Mouse (Mus musculus): ENCODE data around the gene Mmp15. TPM values are rescaled to one million over a fixed set of nuclear protein-coding genes. Genes with fewer than 3 reads are reported as not detected.

Mmp15 gene
- total RNA-seq, 2 experiments from 2014 or later: 41.2 to 42.5 TPM

- no peak for DNase-seq (ENCODE audit: low spot score in 2 of 2)
Observed at GRCm38 (mm10) chr8:95336363-95336762, 15.7 kb upstream of the Mmp15 start.

- DNase-seq (ENCODE audit: low spot score in 2 of 2): no peak
Observed at GRCm38 (mm10) chr8:95341721-95342120, 10.3 kb upstream of the Mmp15 start.

GRCm38 (mm10) chr8:95344668-95345067 lies 7.4 kb upstream of the Mmp15 start:
- no peak for DNase-seq (ENCODE audit: low spot score in 2 of 2)

DNA sequence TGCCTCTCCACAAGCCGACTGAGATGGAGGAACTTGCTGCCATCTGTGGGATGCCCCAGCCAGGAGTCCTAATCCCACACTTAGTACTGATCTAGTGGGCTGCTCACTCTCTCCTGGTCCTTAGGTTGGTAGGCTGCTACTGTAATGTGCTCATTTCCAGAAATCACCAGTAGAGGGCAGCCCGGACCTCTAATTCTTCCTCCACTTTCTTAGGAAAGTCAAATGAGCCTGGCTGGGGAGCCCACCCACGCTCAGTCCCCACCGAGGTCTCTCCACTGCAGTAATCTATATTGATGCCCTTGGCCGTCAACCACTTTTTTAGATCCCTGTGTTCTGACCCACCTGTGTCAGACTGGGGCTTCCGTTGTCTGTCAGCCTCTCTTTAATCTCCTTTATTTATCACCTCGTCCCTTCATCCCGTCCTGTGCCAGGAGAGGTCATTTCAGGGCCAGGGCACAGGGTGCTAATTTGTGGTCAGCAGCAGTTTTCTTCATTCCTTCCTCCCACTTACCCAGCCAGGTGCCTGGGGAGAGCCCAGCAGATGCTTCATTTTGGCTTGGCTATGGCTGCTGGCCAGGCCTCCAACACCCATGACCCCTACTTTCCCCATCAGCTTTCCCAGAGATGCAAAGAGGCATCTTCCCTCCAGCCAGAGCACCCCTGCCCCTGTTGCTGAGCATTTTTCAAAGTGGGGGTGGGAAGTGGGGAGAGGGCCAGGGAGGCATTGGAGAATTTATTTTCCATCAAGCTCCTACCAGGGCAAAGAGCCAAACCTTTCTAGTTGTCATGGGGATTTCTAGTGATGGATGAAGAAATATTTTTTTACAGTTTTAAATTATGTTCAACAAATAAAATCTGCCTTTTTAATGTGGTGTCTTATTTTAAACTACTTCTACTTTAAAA lies 5.2 kb upstream of the Mmp15 start:
- peak; percentile 90 to 92 for DNase-seq (ENCODE audit: low spot score in 2 of 2)

DNA sequence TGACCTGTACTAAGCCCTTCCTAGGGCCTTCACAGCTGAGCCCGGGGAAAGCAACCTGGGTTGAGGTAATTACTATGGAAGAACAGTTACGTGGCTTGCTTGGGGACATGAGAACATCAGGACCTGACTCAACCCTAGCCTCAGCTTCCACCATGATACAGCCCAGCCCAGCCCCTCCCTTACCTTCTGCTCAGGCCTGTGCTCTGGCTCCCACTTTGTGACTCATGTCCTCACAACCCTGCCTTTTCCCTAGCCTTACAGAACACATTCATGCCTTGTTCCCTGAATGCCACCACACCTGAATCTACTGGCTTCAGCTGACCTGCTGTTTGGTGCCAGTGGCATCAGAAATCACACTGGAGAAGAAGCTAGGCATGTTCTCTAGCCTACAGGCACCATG lies 3.7 kb upstream of the Mmp15 start:
- no peak for DNase-seq (ENCODE audit: low spot score in 2 of 2)

- DNase-seq (ENCODE audit: low spot score in 2 of 2): peak; percentile 73 to 79
Observed at GRCm38 (mm10) chr8:95348811-95349630, 3.0 kb upstream of the Mmp15 start.

DNA sequence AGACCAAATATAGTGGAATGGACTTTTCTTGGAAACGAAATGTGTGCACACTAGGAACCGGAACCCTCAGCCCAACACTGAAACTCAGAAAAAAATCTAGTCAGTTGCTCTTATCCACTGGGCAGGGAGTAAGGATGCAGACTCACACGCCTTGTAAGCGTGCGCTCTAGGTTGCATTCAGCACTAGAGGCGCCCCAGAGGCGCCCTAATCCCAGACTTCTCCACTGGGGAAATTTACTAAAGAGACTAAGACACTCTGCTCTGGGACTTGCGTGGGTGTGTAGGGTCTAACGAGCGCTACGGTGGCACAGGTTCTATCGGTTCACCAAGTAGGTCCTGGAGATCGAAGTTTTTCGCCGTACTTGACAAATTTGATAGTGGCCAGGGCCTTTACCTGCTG lies 607 bp upstream of the Mmp15 start:
- DNase-seq (ENCODE audit: low spot score in 2 of 2): no peak

- DNase-seq (ENCODE audit: low spot score in 2 of 2): peak; percentile 49 to 63
Observed at GRCm38 (mm10) chr8:95352871-95353866, 1.1 kb downstream of the Mmp15 start.

- DNase-seq (ENCODE audit: low spot score in 2 of 2): no peak
Observed at GRCm38 (mm10) chr8:95354606-95355005, 2.5 kb downstream of the Mmp15 start.

- no peak for DNase-seq (ENCODE audit: low spot score in 2 of 2)
Observed at GRCm38 (mm10) chr8:95358550-95359411, 6.7 kb downstream of the Mmp15 start.

DNA sequence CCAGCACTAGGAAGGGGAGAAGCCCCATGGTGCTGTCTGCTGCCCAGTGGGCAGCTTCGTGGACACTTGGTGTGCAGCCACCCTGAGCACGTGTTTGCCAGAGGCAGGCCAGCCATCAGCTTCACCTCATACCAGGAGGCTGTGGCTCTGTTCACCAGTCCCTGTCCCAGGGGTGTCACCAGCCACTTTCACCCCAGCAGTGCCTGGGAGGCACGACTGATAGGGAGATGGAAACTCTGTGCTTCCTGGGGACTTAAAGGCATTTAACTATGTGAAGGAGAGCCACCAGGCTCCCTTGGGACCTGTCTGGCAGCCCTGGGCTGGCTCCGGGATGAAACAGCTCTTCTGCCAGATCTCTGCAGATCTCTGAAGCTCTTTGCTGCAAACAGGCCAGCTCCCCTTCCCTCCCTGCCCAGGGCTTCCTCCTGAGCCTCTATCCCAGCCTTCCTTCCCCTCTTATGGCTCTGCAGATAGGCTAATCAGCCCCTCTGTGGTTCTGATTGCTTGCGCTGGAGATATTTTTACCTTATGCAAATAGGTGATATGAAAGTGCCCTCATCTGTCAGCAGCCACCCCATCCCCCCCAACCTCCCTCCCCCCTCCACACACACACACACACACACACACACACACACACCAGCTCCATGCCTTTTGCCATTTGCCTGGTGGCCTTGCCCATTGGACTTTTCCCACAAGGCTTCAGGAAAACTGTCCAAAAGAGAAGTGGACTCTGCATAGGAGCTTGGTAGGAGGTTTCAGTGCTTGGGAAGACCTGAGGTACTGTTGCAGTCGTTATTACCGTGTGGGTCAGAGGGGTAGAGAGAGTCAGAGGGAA lies 8.3 kb downstream of the Mmp15 start:
- DNase-seq (ENCODE audit: low spot score in 2 of 2): no peak

GRCm38 (mm10) chr8:95361016-95361341 lies 8.9 kb downstream of the Mmp15 start:
- no peak for DNase-seq (ENCODE audit: low spot score in 2 of 2)

GRCm38 (mm10) chr8:95362272-95362671 lies 10.2 kb downstream of the Mmp15 start:
- DNase-seq (ENCODE audit: low spot score in 2 of 2): no peak

DNA sequence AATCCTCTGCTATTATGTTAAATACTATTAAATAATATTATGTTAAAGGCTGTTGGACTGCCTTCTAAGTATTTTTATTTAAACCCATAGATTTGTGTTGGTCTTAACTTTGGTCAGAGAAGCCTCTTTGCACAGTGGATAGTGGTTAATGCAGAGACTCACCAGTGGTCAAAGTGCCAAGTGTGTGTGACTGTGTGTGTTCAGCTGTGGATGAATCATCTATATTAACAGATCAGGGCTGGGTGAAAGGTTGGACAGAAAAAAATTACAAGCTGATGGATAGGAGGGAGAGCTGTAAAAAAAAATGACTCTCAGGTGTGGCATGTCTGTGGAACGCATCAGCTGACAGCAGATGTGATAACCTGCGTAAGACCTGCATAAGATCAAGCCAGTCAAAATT lies 11.8 kb downstream of the Mmp15 start:
- no peak for DNase-seq (ENCODE audit: low spot score in 2 of 2)

DNA sequence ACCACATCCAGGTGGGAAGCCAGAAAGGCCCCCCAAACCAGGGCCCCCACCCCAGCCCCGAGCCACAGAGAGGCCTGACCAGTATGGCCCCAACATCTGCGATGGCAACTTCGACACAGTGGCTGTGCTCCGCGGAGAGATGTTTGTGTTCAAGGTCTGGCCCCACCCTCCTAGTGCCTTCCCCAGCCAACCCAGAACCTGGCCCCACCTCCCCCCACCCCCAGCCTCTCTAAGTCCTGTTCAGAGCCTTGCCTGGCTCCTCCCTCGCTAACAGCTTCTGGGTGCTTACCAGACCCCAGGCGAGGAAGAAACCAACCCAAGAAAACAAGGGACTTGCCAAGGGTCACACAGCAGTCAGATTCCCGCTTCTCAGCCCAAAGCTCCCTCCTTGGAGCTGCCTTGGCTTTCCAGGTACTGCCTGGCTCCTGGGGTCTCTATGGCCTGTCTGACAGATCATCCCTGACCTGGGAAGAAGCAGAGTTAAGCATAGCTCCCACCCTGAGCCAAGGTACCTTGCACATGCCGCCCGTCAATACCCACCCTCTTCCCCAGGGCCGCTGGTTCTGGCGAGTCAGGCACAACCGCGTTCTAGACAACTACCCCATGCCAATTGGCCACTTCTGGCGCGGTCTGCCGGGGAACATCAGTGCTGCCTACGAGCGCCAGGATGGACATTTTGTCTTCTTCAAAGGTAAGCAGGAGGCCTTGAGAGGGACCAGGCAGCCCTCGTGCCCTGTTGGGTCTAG lies 17.7 kb downstream of the Mmp15 start:
- no peak for DNase-seq (ENCODE audit: low spot score in 2 of 2)

DNA sequence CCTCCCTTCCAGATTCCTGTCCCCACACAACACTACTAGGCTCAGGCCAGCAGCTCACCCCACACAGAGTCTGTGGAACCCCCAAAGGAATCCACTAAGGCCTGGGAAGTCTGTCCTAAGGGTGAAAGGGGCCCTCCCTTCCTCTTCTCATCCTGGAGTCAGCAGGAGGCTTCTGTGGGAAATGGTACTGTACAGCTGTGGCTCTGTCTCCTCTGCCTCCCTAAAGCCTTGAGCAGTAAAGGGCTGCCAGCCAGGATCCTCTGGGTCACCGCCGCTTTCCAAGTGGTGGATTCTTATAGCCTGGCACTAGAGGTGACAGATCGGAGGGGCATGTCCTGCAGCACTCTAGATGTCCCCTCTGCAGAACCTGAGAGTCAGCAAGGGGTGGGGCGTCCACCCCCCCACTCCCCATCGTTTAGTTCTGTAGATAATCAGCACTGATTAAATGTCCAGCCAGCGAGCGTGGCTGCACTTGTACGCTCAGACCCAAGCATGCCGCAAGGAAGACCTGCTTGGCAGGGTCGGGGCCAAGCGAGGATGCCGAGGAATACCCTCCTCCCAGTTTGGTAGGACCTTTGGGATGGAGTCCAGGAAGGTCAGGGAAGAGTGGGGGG lies 21.4 kb downstream of the Mmp15 start:
- no peak for DNase-seq (ENCODE audit: low spot score in 2 of 2)

- no peak for DNase-seq (ENCODE audit: low spot score in 2 of 2)
Observed at GRCm38 (mm10) chr8:95374429-95374828, 22.4 kb downstream of the Mmp15 start.

DNA sequence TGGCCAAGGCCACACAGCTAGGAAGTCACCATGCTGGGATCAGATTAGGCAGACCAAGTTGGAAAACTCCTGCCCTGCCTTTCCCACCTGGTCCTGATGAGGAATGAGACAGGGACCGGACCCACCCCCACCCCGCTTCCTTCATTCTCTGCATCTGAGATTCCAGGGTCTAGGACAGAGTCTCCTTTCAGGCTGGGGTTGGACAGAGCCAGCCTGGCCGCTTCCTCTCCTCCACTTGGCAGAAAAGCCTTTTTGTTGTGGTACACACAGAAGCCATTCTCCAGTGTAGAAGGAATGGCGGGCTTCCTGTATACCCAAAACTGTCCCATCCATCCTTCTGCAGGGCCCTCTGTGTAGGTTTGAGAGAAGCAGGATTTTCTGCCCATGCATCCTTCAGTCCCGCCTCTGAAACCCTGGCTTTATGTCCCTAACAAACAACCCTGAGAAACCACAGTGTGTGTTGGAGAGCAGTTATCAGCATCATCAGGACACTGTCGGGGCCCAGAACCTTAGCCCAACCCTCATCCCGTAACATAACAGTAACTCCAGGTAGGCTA lies 23.4 kb downstream of the Mmp15 start:
- DNase-seq (ENCODE audit: low spot score in 2 of 2): no peak

Data from layer of hippocampus, postnatal 10 days (tissue).